Mouse (Mus musculus) limb, embryonic 13.5 days (tissue): Measurements from ENCODE around the gene AI467606. TPM values are rescaled to one million over a fixed set of nuclear protein-coding genes. Genes with fewer than 3 reads are reported as not detected.

ENCODE experiments used
- ATAC-seq: fragments of 200-750 bp; cut with Nextera tagmentation; 2 replicates; pipeline ENCODE4 v1.8.0; 2017; ENCODE audit warnings: low read depth, moderate number of reproducible peaks, moderate TSS enrichment; ENCODE audit not compliant: low FRiP score
- H3K27ac ChIP-seq: fragments of 300-500 bp; sonication (generic); 2 replicates; pipeline ENCODE4 v1.5.1; 2015; ENCODE audit warnings: inconsistent platforms, mild to moderate bottlenecking, moderate library complexity
- H3K27me3 ChIP-seq: fragments of 300-500 bp; sonication (generic); 2 replicates; pipeline ENCODE4 v1.6.1; 2015; ENCODE audit warnings: mild to moderate bottlenecking, inconsistent platforms
- H3K36me3 ChIP-seq: fragments of 300-500 bp; sonication (generic); 2 replicates; pipeline ENCODE4 v1.6.1; 2015; ENCODE audit warnings: inconsistent platforms, mild to moderate bottlenecking, moderate library complexity
- H3K4me1 ChIP-seq: fragments of 300-500 bp; sonication (generic); 2 replicates; pipeline ENCODE4 v1.6.1; 2015; ENCODE audit warnings: inconsistent platforms
- H3K4me2 ChIP-seq: fragments of 300-500 bp; sonication (generic); replicated peaks from 2 replicates; pipeline ENCODE4 v1.6.1; 2015; ENCODE audit warnings: inconsistent platforms, mild to moderate bottlenecking, moderate library complexity
- H3K4me3 ChIP-seq: fragments of 300-500 bp; sonication (generic); 2 replicates; pipeline ENCODE4 v1.5.1; 2015; ENCODE audit warnings: moderate library complexity, mild to moderate bottlenecking, inconsistent platforms
- H3K9ac ChIP-seq: fragments of 300-500 bp; sonication (generic); 2 replicates; pipeline ENCODE4 v1.6.1; 2015; ENCODE audit warnings: mild to moderate bottlenecking, inconsistent platforms
- H3K9me3 ChIP-seq: fragments of 300-500 bp; sonication (generic); 2 replicates; pipeline ENCODE4 v1.6.1; 2016; ENCODE audit warnings: inconsistent platforms
- WGBS: fragments of 180-500 bp; shearing (Covaris S2); methylation state at CpG from one replicate; pipeline ENCODE4 v1.1.7; 2015; 5-methylcytosine and 5-hydroxymethylcytosine counted together
- polyA plus RNA-seq: library from polyadenylated mRNA; unstranded; fragments of >200 nt; fragmentation: Nextera tagmentation; extraction: Ambion mirVana; gene quantifications from 2 replicates; pipeline ENCODE4 v1.2.1, GENCODE M21; 2015

The AI467606 gene
- polyA plus RNA-seq, 1 experiment from 2014 or later, result 2.7 TPM

DNA sequence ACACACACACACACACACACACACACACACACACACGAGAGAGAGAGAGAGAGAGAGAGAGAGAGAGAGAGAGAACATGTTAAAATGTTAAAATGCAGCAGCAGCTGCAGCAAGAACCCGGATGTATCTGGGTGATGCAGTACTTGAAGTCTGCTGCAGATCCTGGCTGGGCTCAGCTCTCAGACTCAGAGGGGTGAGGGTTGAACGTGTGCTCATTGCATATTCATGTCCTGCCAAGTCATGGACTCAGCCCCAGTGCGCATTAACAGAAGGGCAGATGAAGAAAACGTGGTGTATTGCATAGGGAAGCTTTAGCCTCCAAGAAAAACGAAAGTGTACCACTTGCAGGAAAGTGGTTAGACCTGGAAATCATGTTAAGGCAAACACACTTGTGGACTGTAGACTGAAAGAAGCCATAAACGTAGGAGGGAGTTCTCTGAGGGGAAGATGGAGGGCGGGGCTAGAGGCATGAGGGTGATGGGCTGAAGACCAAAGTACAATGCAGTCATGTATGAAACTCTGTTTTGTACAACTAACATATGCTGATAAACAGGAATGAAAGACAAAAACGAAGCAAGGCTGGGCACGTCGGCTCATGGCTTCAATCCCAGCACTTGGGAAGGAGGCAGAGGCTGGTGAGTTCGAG lies 22.6 kb downstream of the AI467606 start:
- no peak overlapping the region for H3K27ac ChIP-seq
- no peak overlapping the region for H3K4me3 ChIP-seq
- no peak for ATAC-seq
- H3K4me1 ChIP-seq, result peaks cover 17% of the 10 kb centered on the region
- no peaks in the 10 kb centered on the region for H3K9me3 ChIP-seq
- H3K27me3 ChIP-seq, result no peaks in the 10 kb centered on the region
- H3K4me2 ChIP-seq, result no peak overlapping the region
- no peaks in the 10 kb centered on the region for H3K36me3 ChIP-seq
- no peak overlapping the region for H3K9ac ChIP-seq
- 56% methylated on average over 11 of the region's 12 CpGs for WGBS

DNA sequence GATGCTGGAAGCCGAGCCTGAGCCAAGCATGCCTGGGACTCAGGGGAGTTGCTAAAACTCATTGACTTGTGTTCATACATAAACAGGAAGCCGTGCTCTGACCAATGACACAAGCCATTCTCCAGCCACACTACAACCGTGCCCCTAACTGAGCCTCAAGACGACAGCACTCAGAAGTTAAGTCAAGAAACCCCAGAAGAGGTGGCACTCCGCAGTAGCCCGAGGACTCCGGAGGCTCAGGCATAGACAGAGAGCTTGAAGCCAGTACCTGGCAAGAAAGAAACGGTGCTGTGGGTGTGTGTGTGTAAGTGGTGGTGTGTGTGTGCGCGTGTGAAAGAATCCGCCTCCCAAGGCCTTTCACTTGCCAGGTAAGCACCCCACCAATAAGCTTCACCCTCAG lies 23.8 kb downstream of the AI467606 start:
- no peak overlapping the region for H3K4me2 ChIP-seq
- H3K27me3 ChIP-seq, result peaks cover 6% of the 10 kb centered on the region
- peaks cover 17% of the 10 kb centered on the region for H3K4me1 ChIP-seq
- H3K4me3 ChIP-seq, result no peak overlapping the region
- H3K27ac ChIP-seq, result no peak overlapping the region
- no peaks in the 10 kb centered on the region for H3K36me3 ChIP-seq
- H3K9ac ChIP-seq, result no peak overlapping the region
- WGBS, result 79% methylated on average over 11 of the region's 11 CpGs
- H3K9me3 ChIP-seq, result no peaks in the 10 kb centered on the region
- no peak for ATAC-seq

DNA sequence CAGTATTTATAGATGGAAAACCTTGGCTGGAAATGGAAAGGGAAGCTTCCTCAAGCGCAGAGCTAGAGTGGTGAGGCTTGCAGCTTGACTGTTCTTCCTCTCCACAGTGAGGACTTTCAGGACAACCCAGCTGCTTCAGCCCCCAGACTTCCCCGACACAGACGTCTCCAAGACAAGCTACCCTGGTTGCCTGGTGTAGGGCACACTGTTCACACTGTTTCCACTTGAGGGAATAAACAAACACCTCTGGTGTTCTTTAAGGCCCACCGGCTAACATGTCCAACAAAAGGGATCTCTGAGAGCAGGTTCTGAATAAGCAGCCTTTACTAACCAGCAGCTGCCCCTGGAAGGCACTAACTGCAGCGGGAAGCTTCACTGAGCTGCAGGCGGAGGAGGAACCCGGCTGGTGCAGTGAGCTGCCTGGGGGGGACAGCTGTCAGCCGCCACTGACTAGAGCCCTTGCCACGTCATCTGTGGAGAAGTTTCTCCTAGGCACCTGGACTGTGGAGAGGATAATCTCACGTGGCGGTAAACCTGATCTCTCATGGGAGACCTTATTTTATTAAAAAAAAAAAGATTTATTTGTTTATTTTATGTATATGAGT lies 25.3 kb downstream of the AI467606 start:
- peaks cover 25% of the 10 kb centered on the region for H3K4me1 ChIP-seq
- H3K27me3 ChIP-seq, result peaks cover 21% of the 10 kb centered on the region
- H3K9ac ChIP-seq, result no peak overlapping the region
- no peak overlapping the region for H3K4me2 ChIP-seq
- WGBS, result 61% methylated on average over 11 of the region's 11 CpGs
- no peak overlapping the region for H3K27ac ChIP-seq
- H3K4me3 ChIP-seq, result no peak overlapping the region
- ATAC-seq, result no peak
- H3K36me3 ChIP-seq, result no peaks in the 10 kb centered on the region
- no peaks in the 10 kb centered on the region for H3K9me3 ChIP-seq

DNA sequence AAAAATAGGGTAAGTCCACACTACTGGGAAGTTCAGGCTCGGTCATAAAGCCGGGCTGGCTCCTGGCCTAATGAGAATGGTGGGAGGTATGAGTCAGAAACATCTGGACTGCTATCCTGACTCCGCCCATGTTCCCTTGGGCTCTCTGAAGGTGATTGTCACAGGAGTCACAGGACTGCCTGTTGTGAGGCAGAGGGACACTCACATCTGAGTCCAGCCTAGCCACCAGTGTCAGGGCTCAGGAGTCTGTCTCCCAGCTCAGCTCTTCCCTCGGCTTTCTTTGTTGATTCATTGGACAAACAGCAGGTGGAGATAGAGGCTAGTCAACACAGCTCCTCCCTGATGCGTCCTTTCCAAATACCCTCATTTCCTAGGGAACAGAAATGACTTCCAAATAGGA lies 26.8 kb downstream of the AI467606 start:
- no peaks in the 10 kb centered on the region for H3K36me3 ChIP-seq
- no peak overlapping the region for H3K4me3 ChIP-seq
- no peak overlapping the region for H3K27ac ChIP-seq
- peak; percentile 16; the same call in 1 of the 2 replicates for ATAC-seq
- no peak overlapping the region for H3K9ac ChIP-seq
- peaks cover 36% of the 10 kb centered on the region for H3K27me3 ChIP-seq
- 21% methylated on average over 5 of the region's 5 CpGs for WGBS
- peaks cover 22% of the 10 kb centered on the region for H3K4me1 ChIP-seq
- no peak overlapping the region for H3K4me2 ChIP-seq
- H3K9me3 ChIP-seq, result no peaks in the 10 kb centered on the region

DNA sequence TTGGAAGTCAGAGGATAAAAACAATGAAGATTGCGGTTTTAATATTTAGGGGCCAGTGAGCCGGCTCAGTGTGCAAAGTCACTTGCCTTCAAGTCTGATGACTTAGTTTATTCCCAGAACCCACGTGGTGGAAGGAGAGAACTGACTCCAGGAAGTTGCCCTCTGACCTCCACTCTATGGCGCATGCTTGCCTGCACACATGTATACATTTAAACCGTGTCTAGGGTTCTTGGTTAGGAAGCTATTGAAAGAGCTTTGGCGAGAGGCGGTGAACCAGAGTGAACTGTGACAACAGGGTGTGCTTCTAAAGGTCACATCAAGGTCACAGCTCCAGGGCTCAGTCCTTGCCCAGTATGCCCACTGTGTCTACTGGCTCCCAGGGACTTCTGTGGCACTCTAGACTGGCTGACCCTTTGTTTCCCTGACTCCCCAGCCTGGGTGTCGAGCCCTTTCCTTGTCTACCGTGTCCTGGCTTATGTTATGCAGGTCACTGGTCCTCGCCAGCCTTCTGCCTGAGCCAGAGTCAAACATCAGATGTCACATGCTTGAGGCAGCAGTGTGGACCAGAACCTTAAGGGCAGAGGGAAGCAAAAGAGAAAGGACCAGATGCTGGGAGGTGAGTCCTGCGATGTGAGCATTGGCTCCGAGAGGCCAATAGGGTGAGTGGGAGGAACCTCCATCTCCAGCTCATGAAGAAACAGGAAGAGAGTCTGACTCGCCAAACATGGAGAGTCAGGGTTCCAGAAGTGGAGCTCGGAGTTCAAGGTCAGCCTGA lies 27.7 kb downstream of the AI467606 start:
- no peak overlapping the region for H3K27ac ChIP-seq
- WGBS, result 66% methylated on average over 14 of the region's 14 CpGs

DNA sequence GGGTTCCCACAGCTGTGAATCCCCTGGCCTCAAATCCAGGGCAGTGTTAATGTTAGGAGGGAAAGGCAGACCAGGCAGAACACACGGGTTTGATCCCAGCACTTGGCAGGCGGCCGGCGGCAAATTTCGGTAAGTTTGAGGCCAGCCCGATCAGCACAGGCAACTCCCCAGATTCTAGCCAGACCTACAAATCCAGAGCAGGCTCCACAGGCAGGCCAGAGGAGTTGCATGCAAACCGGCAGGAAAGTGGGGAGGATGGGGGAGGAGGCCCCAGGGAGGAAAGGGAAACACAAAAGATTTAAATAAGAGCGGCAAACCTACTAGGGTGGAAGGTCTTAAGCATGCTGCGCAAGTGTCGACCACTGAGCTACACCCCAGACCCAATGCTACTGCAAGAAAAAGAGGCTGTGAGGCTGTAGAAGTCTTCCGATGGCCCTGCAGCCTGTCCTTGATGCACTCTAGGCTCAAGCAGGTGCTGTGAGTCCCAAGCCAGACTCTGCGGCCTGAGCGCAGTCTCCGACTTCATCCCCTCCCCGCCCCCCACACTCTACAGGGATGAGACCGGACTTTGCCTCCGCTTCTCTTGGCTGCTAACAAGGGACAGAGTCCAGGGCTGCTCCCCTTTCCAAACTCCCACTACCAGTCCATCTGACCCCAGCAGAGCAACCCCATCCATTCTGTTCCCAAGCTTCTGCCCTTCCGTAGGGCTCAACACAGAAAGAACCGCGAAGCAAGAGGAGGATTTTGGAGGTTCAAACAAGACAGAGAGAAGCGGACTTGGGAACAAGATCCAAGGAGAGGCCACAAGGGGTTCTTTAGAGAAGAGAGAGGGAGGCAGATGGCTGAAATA lies 30.1 kb downstream of the AI467606 start:
- H3K4me3 ChIP-seq, result peak overlapping the region; percentile 7; the same call in 1 of the 2 replicates
- H3K27me3 ChIP-seq, result peaks cover 44% of the 10 kb centered on the region
- no peak for ATAC-seq
- 9% methylated on average over 21 of the region's 21 CpGs for WGBS
- H3K36me3 ChIP-seq, result no peaks in the 10 kb centered on the region
- peak overlapping the region; percentile 30 for H3K4me2 ChIP-seq
- H3K9ac ChIP-seq, result no peak overlapping the region; the same call in 1 of the 2 replicates
- peaks cover 14% of the 10 kb centered on the region for H3K4me1 ChIP-seq
- no peak overlapping the region for H3K27ac ChIP-seq
- peaks cover 8% of the 10 kb centered on the region; the same call in 1 of the 2 replicates for H3K9me3 ChIP-seq

More for the DNA sequence above, 27.7 kb downstream of the AI467606 start:
- H3K36me3 ChIP-seq, result no peaks in the 10 kb centered on the region
- H3K4me2 ChIP-seq, result no peak overlapping the region
- H3K9ac ChIP-seq, result no peak overlapping the region
- ATAC-seq, result no peak
- 0 out of 2 replicates have a peak, but pooled peaks cover under 1% of the 10 kb centered on the region for H3K9me3 ChIP-seq
- peaks cover 18% of the 10 kb centered on the region for H3K4me1 ChIP-seq
- no peak overlapping the region for H3K4me3 ChIP-seq
- peaks cover 44% of the 10 kb centered on the region for H3K27me3 ChIP-seq

DNA sequence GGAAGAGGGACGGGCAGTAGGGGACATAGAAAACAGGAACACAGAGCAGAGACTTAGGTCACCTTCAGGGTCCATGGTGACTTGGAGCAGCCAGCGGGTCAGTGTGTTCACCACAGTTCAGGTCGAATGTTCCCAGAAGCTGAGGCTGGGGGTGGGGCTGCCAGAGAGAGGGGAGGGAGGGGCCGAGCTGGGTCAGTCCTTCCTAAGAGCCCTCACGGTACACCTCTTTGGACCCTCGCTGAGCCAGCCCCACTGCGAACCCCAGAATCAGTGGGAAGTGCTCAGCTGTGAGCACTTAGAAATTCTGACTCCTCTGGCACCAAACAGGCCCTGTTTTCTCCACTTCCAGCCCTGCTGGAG lies 30.7 kb downstream of the AI467606 start, which contains the start of gene Qprt:
TSS of gene Qprt (minus strand) at position 316 of the 360 bp plus-strand sequence.
- Histone ChIP-seq H3K9me3 (peaks cover 8% of the 10 kb centered on the region; the same call in 1 of the 2 replicates), H3K27ac (no peak within 1 kb of the TSS), H3K4me3 (peak within 1 kb of the TSS; percentile 7; the same call in 1 of the 2 replicates), H3K27me3 (peaks cover 44% of the 10 kb centered on the region), H3K4me2 (peak within 1 kb of the TSS; percentile 30), H3K4me1 (peaks cover 14% of the 10 kb centered on the region), H3K36me3 (no peaks in the 10 kb centered on the region), H3K9ac (no peak within 1 kb of the TSS; the same call in 1 of the 2 replicates)
- whole genome bisulfite sequencing, result 11% methylated on average over 7 of the region's 7 CpGs
- ATAC-seq, result no peak

DNA sequence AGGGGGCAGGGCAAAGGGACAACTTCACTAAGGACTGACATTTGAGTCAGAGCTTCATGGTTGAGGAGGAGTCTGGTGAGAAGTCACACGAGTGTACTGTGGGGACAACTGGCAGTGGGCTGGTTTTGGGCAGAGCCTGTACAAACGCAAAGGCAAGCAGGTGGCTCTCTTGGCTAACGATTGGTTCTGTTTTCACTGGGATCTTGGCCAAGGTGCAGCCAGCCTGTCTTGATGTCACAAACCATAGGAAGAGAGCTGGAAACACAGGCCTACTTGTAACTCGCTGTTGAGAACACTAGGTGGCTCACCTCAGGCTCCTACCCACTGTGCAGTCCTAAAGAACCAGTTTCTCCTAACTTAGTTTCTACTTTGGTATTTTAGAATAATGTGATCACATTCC lies 38.5 kb downstream of the AI467606 start:
- Histone ChIP-seq H3K4me3 (no peak overlapping the region), H3K9me3 (peaks cover under 1% of the 10 kb centered on the region; the same call in 1 of the 2 replicates), H3K27ac (no peak overlapping the region), H3K4me2 (no peak overlapping the region), H3K27me3 (no peaks in the 10 kb centered on the region), H3K36me3 (no peaks in the 10 kb centered on the region), H3K4me1 (no peaks in the 10 kb centered on the region), H3K9ac (no peak overlapping the region)
- ATAC-seq, result peak; percentile 64; the same call in 1 of the 2 replicates
- WGBS, result 11% methylated on average over 4 of the region's 4 CpGs

DNA sequence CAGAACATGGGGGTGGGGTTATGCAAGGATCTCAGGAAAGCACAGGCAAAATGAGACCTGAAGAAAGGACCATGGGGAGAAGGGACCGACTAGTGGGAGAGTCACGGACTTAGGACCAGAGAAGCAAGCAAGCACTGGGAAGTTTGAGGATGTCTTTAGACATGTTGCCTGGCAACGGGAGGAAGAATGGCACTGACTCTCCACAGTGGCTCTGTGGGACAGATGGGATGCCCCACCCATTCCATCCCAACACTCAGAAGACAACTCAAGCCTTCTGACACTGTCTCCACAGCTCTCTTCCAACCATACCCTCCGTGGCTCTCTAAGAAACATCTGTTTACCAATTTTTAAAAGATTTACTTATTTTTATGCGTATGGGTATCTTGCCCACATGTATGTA lies 42.0 kb downstream of the AI467606 start:
- WGBS, result 72% methylated on average over 5 of the region's 5 CpGs
- no peak overlapping the region for H3K4me2 ChIP-seq
- no peak overlapping the region for H3K27ac ChIP-seq
- no peak overlapping the region for H3K9ac ChIP-seq
- no peak for ATAC-seq
- H3K4me1 ChIP-seq, result no peaks in the 10 kb centered on the region
- H3K27me3 ChIP-seq, result no peaks in the 10 kb centered on the region; the same call in 1 of the 2 replicates
- no peaks in the 10 kb centered on the region for H3K9me3 ChIP-seq
- H3K36me3 ChIP-seq, result no peaks in the 10 kb centered on the region
- no peak overlapping the region for H3K4me3 ChIP-seq

DNA sequence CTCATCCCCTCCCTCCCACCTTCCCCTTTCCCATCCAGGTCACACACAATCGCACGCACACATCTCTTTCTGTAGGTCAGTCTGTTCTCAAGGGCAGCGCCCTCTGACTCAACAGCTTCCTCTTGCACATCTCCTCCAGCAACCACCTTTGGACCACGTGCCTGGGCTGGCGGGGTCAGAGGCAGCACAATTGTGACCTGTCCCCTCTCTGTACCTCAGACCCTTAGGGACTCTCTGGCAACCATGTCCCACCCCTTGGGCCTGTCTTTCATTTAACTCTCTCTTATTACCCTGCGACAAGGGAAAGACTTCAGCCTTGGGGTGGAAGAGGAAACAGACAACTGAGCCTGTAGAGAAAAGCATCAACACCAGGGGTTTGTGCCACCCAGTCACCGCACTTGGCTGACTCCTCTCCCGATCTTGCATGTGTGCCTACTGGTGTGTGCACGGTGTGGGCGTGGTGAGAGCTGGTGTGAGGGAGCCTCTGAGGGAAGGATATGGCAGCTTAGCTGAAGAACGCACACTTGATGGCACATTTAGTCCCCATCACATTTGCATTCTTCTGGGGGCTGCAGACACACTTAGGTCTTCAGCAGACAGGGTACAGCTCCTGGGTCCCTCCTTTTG lies 43.8 kb downstream of the AI467606 start:
- Histone ChIP-seq H3K27ac (no peak overlapping the region), H3K36me3 (no peaks in the 10 kb centered on the region)
- 81% methylated on average over 11 of the region's 11 CpGs for WGBS

More for the DNA sequence above, 43.8 kb downstream of the AI467606 start:
- no peaks in the 10 kb centered on the region for H3K4me1 ChIP-seq
- H3K9me3 ChIP-seq, result no peaks in the 10 kb centered on the region
- no peak for ATAC-seq
- H3K27me3 ChIP-seq, result no peaks in the 10 kb centered on the region; the same call in 1 of the 2 replicates
- H3K9ac ChIP-seq, result no peak overlapping the region
- no peak overlapping the region for H3K4me2 ChIP-seq
- no peak overlapping the region for H3K4me3 ChIP-seq
